Mouse (Mus musculus) liver, embryonic 14.5 days (tissue): ENCODE results near the gene Gsdma3. TPM values are rescaled to one million over a fixed set of nuclear protein-coding genes. Genes with fewer than 3 reads are reported as not detected.
A peak's percentile ranks its signal among the peaks of the same experiment; 100 is the strongest.
"Not testable (repeated sequence)": the region's sequence is repeated elsewhere in the genome, so short reads cannot be mapped to it uniquely, and the experiment has no call there.

Source experiments
- ATAC-seq: fragments of 200-750 bp; cut with Nextera tagmentation; 2 replicates; pipeline ENCODE4 v1.8.0; 2017; ENCODE audit warnings: moderate number of reproducible peaks, mild to moderate bottlenecking, moderate library complexity; ENCODE audit not compliant: insufficient read depth
- DNase-seq, 3 experiments: peaks; one replicate each; pipeline ENCODE4 v3.0.0-alpha.2; 2012 to 2013; ENCODE audit warnings: low read depth in 3 of 3, low spot score in 3 of 3
- H3K27ac ChIP-seq: fragments of 300-500 bp; sonication (generic); 2 replicates; pipeline ENCODE4 v1.5.1; 2014; ENCODE audit warnings: moderate library complexity, mild to moderate bottlenecking, control low read depth, inconsistent platforms
- H3K27me3 ChIP-seq: fragments of 300-500 bp; sonication (generic); 2 replicates; pipeline ENCODE4 v1.6.1; 2014; ENCODE audit warnings: mild to moderate bottlenecking, low read length, moderate library complexity; ENCODE audit not compliant: control insufficient read depth, insufficient read depth
- H3K36me3 ChIP-seq: fragments of 300-500 bp; sonication (generic); replicated peaks from 2 replicates; pipeline ENCODE4 v1.6.1; 2014; ENCODE audit warnings: low read depth; ENCODE audit not compliant: control insufficient read depth, insufficient read depth
- H3K4me1 ChIP-seq, 2 experiments: fragments of 200-500 bp in 1 of 2; fragments of 300-500 bp in 1 of 2; sonication (generic) in 1 of 2; replicated peaks; 2 replicates each; pipeline ENCODE4 v1.6.1; 2012 to 2014; ENCODE audit warnings: antibody characterized with exemption in 1 of 2, inconsistent platforms in 1 of 2, low read length in 1 of 2; ENCODE audit not compliant: control insufficient read depth in 2 of 2, insufficient read depth in 2 of 2
- H3K4me2 ChIP-seq: fragments of 300-500 bp; sonication (generic); 2 replicates; pipeline ENCODE4 v1.6.1; 2014; ENCODE audit warnings: low read depth, mild to moderate bottlenecking, control low read depth, moderate library complexity
- H3K4me3 ChIP-seq, 2 experiments: fragments of 200-500 bp in 1 of 2; fragments of 300-500 bp in 1 of 2; sonication (generic) in 1 of 2; 2 replicates each; pipeline ENCODE4 v1.5.1; 2012 to 2014; ENCODE audit warnings: low read depth in 2 of 2, low read length in 2 of 2, mild to moderate bottlenecking in 2 of 2, control low read depth in 1 of 2, inconsistent platforms in 1 of 2, moderate library complexity in 1 of 2; ENCODE audit not compliant: insufficient read depth in 1 of 2
- H3K9ac ChIP-seq: fragments of 300-500 bp; sonication (generic); replicated peaks from 2 replicates; pipeline ENCODE4 v1.6.1; 2014; ENCODE audit warnings: mild to moderate bottlenecking, control low read depth, moderate library complexity
- H3K9me3 ChIP-seq: fragments of 300-500 bp; sonication (generic); 2 replicates; pipeline ENCODE4 v1.6.1; 2016; ENCODE audit warnings: low read length, mixed read lengths; ENCODE audit not compliant: control insufficient read depth
- CTCF ChIP-seq: IDR thresholded peaks from 2 replicates; pipeline ENCODE4 v1.5.1; 2016; ENCODE audit warnings: antibody characterized with exemption, low read depth, control low read depth
- EP300 ChIP-seq: IDR thresholded peaks from 2 replicates; pipeline ENCODE4 v1.6.1; 2016; ENCODE audit warnings: antibody characterized with exemption, low read depth
- WGBS: fragments of 180-500 bp; shearing (Covaris S2); extraction: QIAGEN DNeasy Blood & Tissue Kit; methylation state at CpG from one replicate; pipeline ENCODE4 v1.1.7; 2014; ENCODE audit not compliant: insufficient replicate concordance; 5-methylcytosine and 5-hydroxymethylcytosine counted together
- polyA plus RNA-seq, 2 experiments: library from polyadenylated mRNA; depleted of rRNA in 1 of 2; stranded (reverse) in 1 of 2; unstranded in 1 of 2; fragments of >200 nt; fragmentation: Nextera tagmentation in 1 of 2; extraction: Ambion mirVana in 1 of 2; gene quantifications; 2 replicates each; pipeline versions ENCODE4 v1.2.1 to v1.2.3; 2012 to 2014

The Gsdma3 gene
- polyA plus RNA-seq, 2 experiments = not detected

GRCm38 (mm10) chr11:98628706-98629105 lies 2.5 kb downstream of the Gsdma3 start:
- ATAC-seq = no peak
- Histone ChIP-seq H3K27me3 (no peaks in the 10 kb centered on the region), H3K4me3 (no peak overlapping the region), H3K9ac (no peak overlapping the region), H3K9me3 (no peaks in the 10 kb centered on the region), H3K36me3 (no peaks in the 10 kb centered on the region), H3K27ac (no peak overlapping the region), H3K4me1 (no peaks in the 10 kb centered on the region), H3K4me2 (no peak overlapping the region)
- WGBS = 88% methylated on average over 3 of the region's 3 CpGs
- DNase-seq = no peak
- TF ChIP-seq EP300 (no peak), CTCF (no peak)

GRCm38 (mm10) chr11:98630646-98631045 lies 4.5 kb downstream of the Gsdma3 start:
- no peak overlapping the region for H3K4me2 ChIP-seq
- H3K36me3 ChIP-seq = no peaks in the 10 kb centered on the region
- H3K27me3 ChIP-seq = no peaks in the 10 kb centered on the region
- TF ChIP-seq CTCF (no peak), EP300 (no peak)
- H3K9ac ChIP-seq = no peak overlapping the region
- H3K4me1 ChIP-seq = no peaks in the 10 kb centered on the region
- no peak overlapping the region for H3K4me3 ChIP-seq
- no peak for ATAC-seq
- no peaks in the 10 kb centered on the region for H3K9me3 ChIP-seq
- H3K27ac ChIP-seq = no peak overlapping the region
- 65% methylated on average over 5 of the region's 5 CpGs for WGBS
- no peak for DNase-seq

GRCm38 (mm10) chr11:98635312-98635970 lies 9.3 kb downstream of the Gsdma3 start:
- H3K9me3 ChIP-seq, H3K27ac ChIP-seq, H3K27me3 ChIP-seq, H3K9ac ChIP-seq, H3K4me3 ChIP-seq, H3K36me3 ChIP-seq, H3K4me1 ChIP-seq, H3K4me2 ChIP-seq: not testable (repeated sequence)
- DNase-seq = peak in 2 of 3 experiments; percentile 7 to 14
- WGBS = 18% methylated on average over 10 of the region's 10 CpGs
- ATAC-seq = 0 out of 2 replicates have a peak, but pooled peaks have one; percentile 21
- peak; percentile 74 for TF ChIP-seq CTCF

GRCm38 (mm10) chr11:98637501-98637900 lies 11.3 kb downstream of the Gsdma3 start:
- Histone ChIP-seq H3K9me3 (no peaks in the 10 kb centered on the region), H3K27me3 (no peaks in the 10 kb centered on the region), H3K9ac (no peak overlapping the region), H3K36me3 (no peaks in the 10 kb centered on the region), H3K4me1 (no peaks in the 10 kb centered on the region), H3K27ac (no peak overlapping the region), H3K4me2 (no peak overlapping the region), H3K4me3 (no peak overlapping the region)
- DNase-seq (no peak), ATAC-seq (no peak)
- TF ChIP-seq EP300 = no peak
- TF ChIP-seq CTCF = no peak
- 54% methylated on average over 1 of the region's 1 CpGs for WGBS

GRCm38 (mm10) chr11:98640091-98640490 lies 13.9 kb downstream of the Gsdma3 start:
- no peak overlapping the region for H3K4me2 ChIP-seq
- H3K4me3 ChIP-seq = no peak overlapping the region
- WGBS = 19% methylated on average over 5 of the region's 5 CpGs
- no peak for ATAC-seq
- no peaks in the 10 kb centered on the region for H3K36me3 ChIP-seq
- no peak overlapping the region for H3K9ac ChIP-seq
- H3K27ac ChIP-seq = no peak overlapping the region
- TF ChIP-seq EP300 (no peak), CTCF (no peak)
- H3K9me3 ChIP-seq = no peaks in the 10 kb centered on the region
- no peaks in the 10 kb centered on the region for H3K27me3 ChIP-seq
- DNase-seq = no peak
- H3K4me1 ChIP-seq = no peaks in the 10 kb centered on the region
